Mouse (Mus musculus) kidney, postnatal 4 days (tissue): ENCODE measurements around the gene Rps26.

ENCODE experiments used
- DNase-seq, 2 experiments: peaks; one replicate each; pipeline ENCODE4 v3.0.0; 2021; ENCODE audit warnings: mixed read lengths in 2 of 2

The Rps26 gene

DNA sequence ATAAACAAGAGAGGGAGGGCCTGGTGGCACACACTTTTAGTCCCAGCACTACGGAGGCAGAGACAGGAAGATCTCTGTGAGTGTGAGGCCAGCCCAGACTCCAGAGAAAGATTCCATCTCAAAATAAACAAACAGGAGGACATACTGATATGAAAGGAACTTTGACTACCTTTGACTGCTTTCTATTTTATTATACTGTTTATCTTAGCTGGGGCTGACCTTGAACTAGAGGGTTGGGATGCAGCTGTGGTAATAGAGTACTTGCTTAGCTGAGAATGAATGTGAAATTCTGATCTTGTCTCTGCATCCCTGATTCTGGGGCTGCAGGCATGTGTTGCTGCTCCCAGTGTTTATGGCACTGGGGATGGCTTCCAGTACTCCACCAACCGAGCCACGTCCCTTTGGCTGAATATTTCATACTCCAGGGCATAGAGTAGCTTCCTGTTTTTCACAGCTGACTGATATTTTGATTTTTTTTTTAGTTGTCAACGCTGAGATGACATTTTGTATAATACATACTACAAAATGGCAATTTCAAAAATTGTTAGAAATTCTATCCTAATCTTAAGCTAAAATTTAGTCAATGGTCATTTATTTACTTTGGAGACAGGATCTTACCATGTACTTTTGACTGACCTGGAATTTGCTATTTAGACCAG is 23.9 kb downstream of the Rps26 start:
- DNase-seq, result no peak

DNA sequence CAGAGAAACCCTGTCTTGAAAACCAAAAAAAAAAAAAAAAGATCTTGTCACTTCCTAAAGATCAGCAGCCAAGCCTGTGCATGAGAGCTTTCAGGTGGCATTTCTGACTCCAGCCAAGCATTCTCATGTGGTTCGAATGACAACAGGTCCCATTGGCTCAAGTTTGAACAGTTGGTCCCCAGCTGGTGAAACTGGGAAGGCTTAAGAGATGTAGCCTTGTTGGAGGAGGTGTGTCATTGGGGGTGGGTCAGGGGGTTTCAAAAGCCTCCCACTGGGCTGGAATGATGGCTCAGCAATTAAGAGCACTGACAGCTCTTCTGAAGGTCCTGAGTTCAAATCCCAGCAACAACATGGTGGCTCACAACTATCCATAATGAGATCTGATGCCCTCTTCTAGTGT is 25.0 kb downstream of the Rps26 start:
- no peak for DNase-seq

DNA sequence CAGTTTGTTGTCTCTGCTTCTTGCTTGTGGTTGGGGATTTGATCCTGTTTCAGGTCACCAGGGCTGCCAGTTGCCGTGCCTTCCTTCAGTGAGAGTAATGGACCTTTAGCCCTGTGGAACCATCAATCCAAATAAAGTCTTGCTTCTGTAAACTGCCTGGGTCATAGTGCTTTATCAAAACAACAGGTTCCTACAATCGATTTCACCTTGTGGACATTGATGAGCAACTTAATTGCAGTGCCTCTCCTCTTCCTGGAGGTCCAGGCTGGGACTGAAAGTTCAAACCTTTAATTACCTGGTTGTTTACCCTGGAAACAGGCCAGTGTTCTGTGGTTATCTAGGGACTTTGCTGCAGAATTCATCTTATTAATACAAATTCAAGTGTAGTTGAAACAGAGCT is 28.1 kb downstream of the Rps26 start:
- DNase-seq, result no peak

DNA sequence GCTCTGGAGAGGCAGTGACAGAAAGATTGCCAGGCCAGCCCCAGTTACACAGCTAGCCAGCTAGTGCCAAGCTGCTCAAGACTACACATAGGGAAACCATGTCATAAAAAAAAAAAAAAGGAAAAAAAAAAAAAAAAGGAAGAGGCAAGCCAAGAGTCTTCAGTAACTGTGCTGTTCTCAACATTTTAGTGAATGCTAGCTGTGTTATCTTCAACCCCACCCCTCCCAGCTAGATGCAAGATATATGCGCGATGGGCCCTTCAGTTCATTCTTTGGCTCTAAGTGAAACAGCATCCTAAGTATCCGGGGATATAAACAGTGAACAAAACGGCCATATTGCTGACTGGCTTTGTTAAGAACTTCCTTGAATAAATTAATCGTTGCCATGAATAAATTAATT is 33.8 kb downstream of the Rps26 start:
- DNase-seq, result no peak

DNA sequence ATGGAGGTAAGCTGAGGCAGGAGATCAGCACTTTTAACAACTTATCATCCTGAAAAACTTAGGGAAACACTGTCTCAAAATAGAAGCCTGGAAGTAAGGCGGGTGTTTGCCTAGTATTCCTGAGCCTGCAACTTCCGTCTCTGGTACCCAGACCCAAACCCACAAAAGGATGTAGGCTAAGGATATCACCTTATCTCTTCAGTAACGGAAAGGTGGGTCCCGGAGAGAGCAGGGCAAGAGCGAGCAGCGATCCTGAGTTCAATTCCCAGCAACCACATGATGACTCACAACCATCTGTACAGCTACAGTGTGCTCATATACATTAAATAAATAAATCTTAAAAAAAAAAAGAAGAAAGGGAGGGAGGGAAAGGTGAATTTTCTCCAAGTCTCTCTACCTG is 35.1 kb downstream of the Rps26 start:
- no peak for DNase-seq

DNA sequence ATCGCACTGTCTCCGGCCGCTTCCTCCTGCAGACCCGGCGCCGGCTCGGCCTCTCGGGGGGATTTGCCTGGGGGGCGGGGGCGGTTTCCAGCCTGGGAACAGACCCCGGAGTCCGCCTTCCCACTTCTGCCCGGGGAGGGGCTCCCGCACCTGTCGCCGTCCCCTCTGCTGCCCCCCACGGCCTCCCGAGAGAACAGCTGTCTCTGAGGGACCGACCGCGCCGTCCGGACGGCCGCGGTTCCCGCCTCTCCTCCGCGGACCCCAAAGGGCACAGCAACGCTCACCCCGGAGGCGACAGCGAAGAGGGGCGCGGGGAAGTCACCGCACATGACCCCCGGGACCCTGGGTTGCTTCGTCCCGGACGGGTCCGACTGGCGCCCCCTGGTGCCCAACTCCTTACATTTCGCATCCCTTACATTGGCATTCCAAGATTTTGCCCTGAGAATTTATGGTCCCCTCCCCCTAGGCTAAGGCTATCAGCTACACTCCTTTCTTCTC is 36.3 kb downstream of the Rps26 start:
- DNase-seq, result peak; percentile 83 to 87

DNA sequence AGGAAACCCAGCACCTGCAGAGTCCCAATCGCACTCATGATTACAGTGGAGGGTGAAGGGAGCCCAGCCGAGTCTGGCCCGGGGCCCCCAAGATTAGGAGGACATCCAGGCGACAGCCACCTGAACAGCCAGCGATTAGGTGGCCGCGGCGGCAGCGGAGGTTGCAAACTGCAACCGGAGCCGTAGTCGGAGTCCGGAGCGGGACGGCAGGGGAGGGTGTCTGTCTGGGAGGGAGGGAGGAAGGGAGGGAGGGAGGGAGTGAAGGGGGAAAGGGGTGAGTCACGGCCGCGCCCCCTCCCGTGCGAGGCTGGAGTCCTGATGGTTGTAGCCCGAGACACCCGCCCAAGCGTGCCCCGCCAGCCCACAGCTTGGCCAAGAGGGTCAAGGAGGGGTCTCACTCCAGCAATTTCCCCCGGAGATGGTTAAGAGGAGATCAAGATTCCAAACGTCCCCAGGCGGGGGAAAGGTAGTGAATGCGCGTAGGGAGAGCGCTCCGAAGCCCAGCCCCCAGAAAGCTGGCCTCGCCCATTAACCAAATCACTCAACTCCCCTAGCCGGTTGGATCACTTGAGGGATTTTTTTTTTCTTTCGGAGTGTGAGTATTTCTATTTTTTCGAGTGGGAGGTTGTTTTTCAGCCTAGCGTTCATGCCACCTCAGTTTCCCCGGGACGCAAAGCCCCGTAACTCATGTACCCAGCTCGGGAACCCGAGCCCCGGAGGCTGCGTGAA is 36.9 kb downstream of the Rps26 start, which contains the start of gene Erbb3:
Gene Erbb3 (minus strand): TSS at position 189 of the 729 bp plus-strand sequence.
- peak; percentile 69 to 82 for DNase-seq

DNA sequence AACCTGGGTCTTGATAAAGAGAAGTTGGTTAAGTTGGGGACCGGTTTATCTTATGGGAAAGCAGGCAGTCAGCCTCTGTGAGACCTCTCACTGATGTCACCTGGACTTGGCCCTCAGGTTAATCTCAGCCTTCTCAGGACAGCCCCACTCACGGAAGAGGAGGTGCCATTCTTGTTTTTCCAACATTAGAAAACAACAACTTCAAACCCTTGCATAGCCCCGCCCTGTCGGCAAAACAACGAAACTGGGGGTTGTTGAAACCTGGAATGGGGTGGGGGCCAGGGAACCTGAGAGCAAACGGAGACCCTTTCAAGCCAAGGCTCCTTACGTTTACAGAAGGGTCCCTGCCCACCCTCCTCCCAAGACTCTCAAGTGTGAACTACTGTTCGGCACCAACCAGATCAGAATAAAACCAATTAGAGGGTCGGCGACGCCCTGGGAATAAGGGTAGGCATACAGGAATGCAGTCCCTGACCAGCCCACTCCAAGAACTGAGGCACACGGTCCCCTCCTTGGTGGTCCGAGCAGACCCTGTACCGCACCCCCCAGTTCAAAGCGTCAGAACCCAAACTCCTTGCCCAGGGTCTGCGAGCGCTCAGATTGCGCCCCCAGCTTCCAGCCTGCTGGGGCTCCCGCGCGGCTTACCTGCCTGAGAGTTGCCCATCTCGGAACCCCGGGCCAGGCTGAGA is 37.6 kb downstream of the Rps26 start:
- DNase-seq, result peak in 1 of 2 experiments; percentile 36

DNA sequence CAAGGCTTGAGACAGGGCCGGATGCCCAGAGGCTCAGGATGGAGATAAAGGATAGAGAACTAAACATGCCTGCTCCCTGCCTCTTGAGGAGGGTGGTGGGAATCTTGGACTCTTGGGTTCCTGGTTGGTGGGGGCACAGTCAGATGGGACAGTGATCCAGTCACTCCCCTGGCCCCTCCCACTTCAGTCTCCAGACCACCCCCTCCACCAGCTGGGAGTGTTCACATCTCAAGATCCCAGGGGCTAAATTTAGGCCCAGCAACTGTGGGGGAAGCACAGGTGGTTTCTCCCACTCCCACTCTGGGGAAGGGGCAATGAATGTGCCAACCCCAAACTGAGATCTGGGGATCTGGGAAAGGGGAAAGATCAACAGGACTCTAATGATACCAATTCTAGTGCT is 38.4 kb downstream of the Rps26 start:
- no peak for DNase-seq

DNA sequence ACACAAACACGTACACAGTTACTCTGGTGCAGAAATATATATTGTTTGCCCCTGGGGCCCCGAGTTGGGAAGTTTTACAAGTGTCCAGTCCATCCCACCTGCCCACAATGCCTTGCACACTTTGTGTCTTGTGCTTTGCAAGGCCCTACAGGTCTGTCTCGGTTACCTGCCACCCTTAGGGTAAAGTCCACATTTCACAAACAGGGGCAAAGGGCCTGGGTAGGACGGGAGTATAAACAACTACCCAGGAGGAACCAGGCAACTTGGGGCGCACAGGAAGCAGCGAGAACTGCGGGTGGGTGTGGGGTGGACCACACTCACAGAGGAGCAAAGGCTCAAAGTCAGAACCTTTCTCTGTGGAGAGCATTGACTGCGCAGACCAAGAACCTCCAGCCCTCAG is 38.9 kb downstream of the Rps26 start:
- peak; percentile 30 to 56 for DNase-seq

DNA sequence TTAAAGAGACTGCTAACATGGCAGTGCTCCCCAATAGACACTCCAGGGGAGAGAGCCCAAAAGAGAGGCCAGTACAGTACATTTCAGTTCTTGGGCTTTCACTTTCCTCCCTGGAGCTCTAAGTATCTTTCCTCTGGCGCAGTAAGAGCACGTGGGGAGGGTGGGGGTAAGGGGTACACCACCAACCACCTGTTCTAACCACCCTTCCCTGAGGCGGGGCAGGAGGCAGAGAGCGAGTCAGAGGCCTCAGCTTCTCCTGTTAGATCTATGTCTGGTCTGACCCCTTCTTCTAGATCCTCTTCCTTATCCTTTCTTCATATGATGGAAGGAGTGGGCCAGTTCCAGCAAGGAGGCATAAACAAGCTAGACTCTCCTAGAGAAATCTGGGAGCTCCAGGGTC is 39.4 kb downstream of the Rps26 start:
- DNase-seq, result no peak

DNA sequence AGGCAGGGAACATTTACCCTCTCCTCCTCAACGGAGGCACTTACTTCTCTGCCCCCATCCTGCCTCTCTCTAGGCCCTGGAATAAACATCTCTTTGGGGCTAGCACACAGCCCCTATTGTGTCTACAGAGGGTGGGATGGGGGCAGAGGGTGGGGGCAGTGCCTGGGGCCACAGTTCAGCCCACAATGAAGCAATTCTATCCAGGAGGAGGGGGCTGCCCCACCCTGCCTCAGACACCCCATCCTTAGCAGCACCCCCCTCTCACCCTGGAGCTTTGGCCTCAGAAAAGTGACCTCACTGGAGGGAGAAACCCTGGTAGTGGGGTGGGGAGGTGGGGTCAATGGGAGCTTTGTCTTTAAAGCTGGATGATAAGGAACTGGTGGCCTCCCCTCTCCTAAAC is 40.0 kb downstream of the Rps26 start:
- no peak for DNase-seq

DNA sequence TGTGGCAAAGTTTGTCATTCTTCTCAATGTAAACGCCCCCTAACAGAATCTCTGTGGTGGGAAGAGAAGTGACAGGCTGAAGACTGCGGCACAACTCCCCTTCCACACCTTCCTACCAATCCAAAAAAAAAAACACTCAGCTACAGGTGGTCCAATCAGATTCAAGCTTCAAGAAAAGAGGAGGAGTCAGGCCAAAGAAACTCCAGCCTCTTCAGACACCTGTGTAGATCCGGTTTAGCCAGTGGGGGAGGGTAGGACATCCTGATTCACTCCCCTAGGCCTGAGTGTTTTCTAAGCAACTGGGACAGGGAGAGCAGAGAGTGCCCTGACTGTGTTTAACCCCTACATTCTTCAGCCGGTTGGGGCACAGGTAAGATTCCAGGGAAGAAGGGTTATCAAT is 42.2 kb downstream of the Rps26 start:
- DNase-seq, result peak; percentile 48 to 68

DNA sequence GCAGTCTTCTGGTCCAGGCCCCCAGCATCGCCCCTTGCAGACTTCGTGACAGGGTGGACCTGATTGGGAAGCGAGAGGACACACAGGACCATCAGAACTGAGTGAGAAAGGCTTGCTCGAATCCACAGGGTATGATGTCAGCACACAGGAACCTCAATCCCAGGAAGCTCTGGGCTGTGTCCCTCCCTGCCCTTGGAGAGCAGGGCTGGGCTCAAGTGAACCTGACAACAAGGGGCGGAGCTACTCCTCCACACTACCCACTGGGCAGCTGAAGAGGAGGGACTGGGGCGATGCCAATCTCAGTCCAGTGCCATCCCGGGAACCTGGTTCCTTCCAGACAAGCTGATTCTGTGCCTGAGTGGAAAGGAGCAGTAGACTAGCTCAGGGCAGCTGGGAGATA is 42.9 kb downstream of the Rps26 start:
- DNase-seq, result peak; percentile 63 to 80

DNA sequence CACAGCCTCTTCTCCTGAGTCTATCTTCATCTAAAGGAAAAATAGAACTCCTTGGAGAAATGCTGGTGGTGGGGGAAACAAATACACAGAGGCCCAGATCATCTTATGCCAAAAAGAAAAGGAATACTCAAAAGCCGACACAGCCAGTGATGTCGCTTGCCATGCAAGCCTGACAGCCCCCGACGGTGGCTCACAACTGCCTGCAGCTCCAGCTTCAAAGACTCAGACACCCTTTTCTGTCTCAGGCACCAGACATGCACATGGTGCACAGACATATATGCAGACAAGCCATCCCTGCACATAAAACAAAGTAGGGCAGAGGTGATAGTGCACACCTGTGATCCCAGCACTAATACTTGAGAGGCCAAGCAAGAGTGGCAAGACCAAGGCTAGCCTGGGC is 46.8 kb downstream of the Rps26 start:
- no peak for DNase-seq

DNA sequence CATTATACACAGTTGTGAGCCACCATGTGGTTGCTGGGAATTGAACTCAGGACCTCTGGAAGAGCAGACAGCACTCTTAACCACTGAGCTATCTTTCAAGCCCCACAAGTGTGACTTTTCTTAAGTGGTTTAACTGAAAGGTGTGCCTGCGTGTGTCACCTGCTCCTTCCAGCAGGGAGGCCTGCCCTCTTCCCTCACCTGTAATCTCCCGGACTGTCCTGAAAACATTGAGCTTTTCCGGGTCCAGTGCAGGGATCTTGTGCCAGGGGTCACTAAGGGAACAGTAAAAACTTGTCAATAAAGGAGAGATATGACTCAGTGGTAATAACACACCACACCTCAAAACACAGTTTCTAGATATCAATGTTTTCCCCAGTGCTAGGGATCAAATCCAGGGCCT is 47.2 kb downstream of the Rps26 start:
- no peak for DNase-seq

DNA sequence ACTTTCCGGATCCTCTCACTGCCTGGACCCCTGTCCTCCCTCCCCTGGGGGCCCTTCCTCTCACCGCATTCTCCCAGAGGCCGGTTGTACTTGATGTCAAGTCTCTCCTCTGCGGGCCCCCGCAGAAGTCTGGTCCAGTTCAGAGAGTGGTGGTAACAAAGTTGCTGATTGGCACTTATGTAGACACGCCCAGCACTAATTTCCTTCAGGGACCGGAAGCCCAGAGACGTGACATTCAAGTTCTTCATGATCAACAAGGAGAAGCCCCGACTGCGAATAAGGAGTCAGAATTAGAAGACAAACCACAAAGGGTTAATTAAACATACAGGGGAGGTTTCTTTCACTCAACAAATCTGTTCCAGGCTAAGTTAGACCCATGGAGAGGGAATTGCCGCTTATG is 48.2 kb downstream of the Rps26 start:
- no peak for DNase-seq

DNA sequence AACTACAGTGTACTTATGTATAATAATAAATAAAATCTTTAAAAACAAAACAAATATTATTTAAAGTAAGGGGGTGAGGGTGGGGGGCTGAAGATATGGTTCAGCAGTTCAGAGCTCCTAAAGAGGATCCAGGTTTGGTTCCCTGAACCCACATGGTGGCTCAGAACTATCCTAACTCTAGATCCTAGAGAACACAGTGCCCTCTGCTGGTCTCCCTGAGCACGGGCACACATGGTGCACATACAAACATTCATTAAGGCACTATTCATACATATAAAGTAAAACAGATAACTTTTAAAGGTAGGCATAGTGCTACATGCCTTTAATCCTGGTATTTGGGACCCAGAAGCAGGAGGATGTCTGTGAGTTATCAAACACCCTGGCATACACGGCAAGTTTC is 51.5 kb downstream of the Rps26 start:
- no peak for DNase-seq
